Mouse (Mus musculus) left cerebral cortex, postnatal 14 days (tissue): ENCODE measurements around the gene Pkmyt1. TPM values are rescaled to one million over a fixed set of nuclear protein-coding genes. Genes with fewer than 3 reads are reported as not detected.

Source experiments
- DNase-seq, 2 experiments: peaks; one replicate each; pipeline ENCODE4 v3.0.0; 2021 to 2022; ENCODE audit warnings: low spot score in 2 of 2, mixed read lengths in 1 of 2
- intact Hi-C: fragments of 180-260 bp; cut with DNase I; formaldehyde crosslinking; loops from one replicate; pipeline ENCODE4 v1.15.1; 2025
- long read RNA-seq, 2 experiments: library from polyadenylated mRNA; stranded (forward); transcript quantifications; one replicate each; pipeline ENCODE4 v2.0.0; 2021
- total RNA-seq, 2 experiments: library from RNA; stranded (reverse); gene quantifications; 2 replicates each; pipeline ENCODE4 v1.2.3; 2021

Pkmyt1 gene
- 1 to 10 TPM; 3.3 to 5.7 TPM for total RNA-seq
- long read RNA-seq, experiment 1, transcript Pkmyt1-201 (8 exons, 2,040 nt) = major isoform, 6 of 8 reads
- long read RNA-seq, experiment 1, partial matches to known transcripts = 1 of 8 reads
- long read RNA-seq, experiment 1, other reads (novel, unspliced or antisense) = 1 of 8 reads
- long read RNA-seq, experiment 2, partial matches to known transcripts = 1 of 8 reads
- long read RNA-seq, experiment 2, other reads (novel, unspliced or antisense) = 3 of 8 reads

- intact Hi-C loops = no loop called here
- peak; percentile 94 for DNase-seq
Measured at GRCm38 (mm10) chr17:23725999-23726757, at the start of gene Pkmyt1. Pkmyt1 (plus strand) TSS chr17:23726336.

GRCm38 (mm10) chr17:23676473-23677031 is 49.6 kb upstream of the Pkmyt1 start:
- no peak for DNase-seq
- intact Hi-C loops = no loop called here

GRCm38 (mm10) chr17:23677236-23677679 is 48.9 kb upstream of the Pkmyt1 start, which contains the start of gene Tnfrsf12a:
Tnfrsf12a (minus strand) TSS chr17:23677468.
- intact Hi-C loops = no loop called here
- peak; percentile 66 to 77 for DNase-seq

GRCm38 (mm10) chr17:23679127-23679835 is 46.9 kb upstream of the Pkmyt1 start, which contains the start of gene Cldn6:
Cldn6 (plus strand) TSS chr17:23679249.
- intact Hi-C loops = no loop called here
- DNase-seq = no peak

- no peak for DNase-seq
- intact Hi-C loops = no loop called here
Measured at GRCm38 (mm10) chr17:23680336-23680735, 45.8 kb upstream of the Pkmyt1 start.

- intact Hi-C loops = no loop called here
- DNase-seq = no peak
Measured at GRCm38 (mm10) chr17:23681086-23681485, 45.0 kb upstream of the Pkmyt1 start.

GRCm38 (mm10) chr17:23682092-23682491 is 44.0 kb upstream of the Pkmyt1 start:
- no peak for DNase-seq
- intact Hi-C loops = no loop called here

- no peak for DNase-seq
- intact Hi-C loops = no loop called here
Measured at GRCm38 (mm10) chr17:23682530-23682929, 43.6 kb upstream of the Pkmyt1 start.

GRCm38 (mm10) chr17:23683226-23683625 is 42.9 kb upstream of the Pkmyt1 start:
- DNase-seq = no peak
- intact Hi-C loops = no loop called here

GRCm38 (mm10) chr17:23683856-23684672 is 42.1 kb upstream of the Pkmyt1 start, which contains the start of gene Cldn9:
Cldn9 (minus strand) TSS chr17:23684026.
- intact Hi-C loops = no loop called here
- no peak for DNase-seq

GRCm38 (mm10) chr17:23694491-23694890 is 31.6 kb upstream of the Pkmyt1 start:
- intact Hi-C loops = no loop called here

GRCm38 (mm10) chr17:23695801-23696200 is 30.3 kb upstream of the Pkmyt1 start:
- intact Hi-C loops = no loop called here
- DNase-seq = no peak

More at GRCm38 (mm10) chr17:23694491-23694890, 31.6 kb upstream of the Pkmyt1 start:
- DNase-seq = no peak

GRCm38 (mm10) chr17:23699131-23700077 is 26.7 kb upstream of the Pkmyt1 start:
- intact Hi-C loops = loop anchor here (5.0 kb wide), 1 partner anchor 37 kb away; the partner anchor contains the start of gene Bicdl2
- peak in 1 of 2 experiments; percentile 34 for DNase-seq

- intact Hi-C loops = loop anchor here (5.0 kb wide), 1 partner anchor 38 kb away; the partner anchor contains the start of gene Bicdl2
Measured at GRCm38 (mm10) chr17:23700079-23700478, 26.1 kb upstream of the Pkmyt1 start.

GRCm38 (mm10) chr17:23703301-23703700 is 22.8 kb upstream of the Pkmyt1 start:
- DNase-seq = peak in 1 of 2 experiments; percentile 34
- intact Hi-C loops = loop anchor here (5.0 kb wide), 1 partner anchor 41 kb away; the partner anchor contains the start of gene Bicdl2

More at GRCm38 (mm10) chr17:23700079-23700478, 26.1 kb upstream of the Pkmyt1 start:
- peak; percentile 91 to 94 for DNase-seq

- intact Hi-C loops = loop anchor here (5.0 kb wide), 1 partner anchor 42 kb away; the partner anchor contains the start of gene Bicdl2
- DNase-seq = peak; percentile 47 to 58
Measured at GRCm38 (mm10) chr17:23704741-23705140, 21.4 kb upstream of the Pkmyt1 start.

GRCm38 (mm10) chr17:23705525-23706104 is 20.5 kb upstream of the Pkmyt1 start:
- DNase-seq = no peak
- intact Hi-C loops = no loop called here
